In genomic region chr14:61222506-61222905, GRCm38 (mm10) we compare ENCODE assay signal across 22 mouse cellular contexts. TPM values are rescaled to one million over a fixed set of nuclear protein-coding genes. Genes with fewer than 3 reads are reported as not detected.
A peak's percentile ranks its signal among the peaks of the same experiment; 100 is the strongest.
DNase-seq lines count a peak whose midpoint lies in the region; ATAC-seq lines count a peak whose summit lies in the region.
"Had no signal": no experiment of that assay in that cellular context is flagged by ENCODE, and none has a peak within 500 bp of the region (broad histone marks: within the 10 kb centered on the region; RNA-seq: fewer than 3 reads in every experiment).

No protein-coding gene starts in this region.

- H3K4me2 ChIP-seq in midbrain, embryonic 14.5 days (ENCODE audit: low read length), result no peak overlapping the region
- no peak overlapping the region for H3K4me2 ChIP-seq in midbrain, embryonic 15.5 days
- H3K4me2 ChIP-seq in stomach, embryonic 16.5 days (ENCODE audit: low read depth, low read length), result no peak overlapping the region
- H3K4me2 ChIP-seq: heart, embryonic 11.5 days; kidney, embryonic 15.5 days; liver, embryonic 13.5 days; midbrain, embryonic 12.5 days; neural tube, embryonic 12.5 days; stomach, embryonic 15.5 days had no signal

- no peak for ATAC-seq in midbrain, embryonic 14.5 days (ENCODE audit: low FRiP score, low TSS enrichment)
- ATAC-seq in midbrain, embryonic 15.5 days (replicated peaks), result no peak
- 0 out of 2 replicates have a peak, but pooled peaks have one; percentile 25 for ATAC-seq in stomach, embryonic 16.5 days (ENCODE audit: insufficient read depth, low FRiP score)
- ATAC-seq: hindbrain, postnatal 0 days; intestine, embryonic 16.5 days had no signal

- H3K4me3 ChIP-seq in midbrain, embryonic 14.5 days (replicated peaks; ENCODE audit: low read depth, low read length), result no peak overlapping the region
- no peak overlapping the region for H3K4me3 ChIP-seq in midbrain, embryonic 15.5 days
- H3K4me3 ChIP-seq in embryonic facial prominence, embryonic 10.5 days, result no peak overlapping the region
- H3K4me3 ChIP-seq in stomach, embryonic 16.5 days (replicated peaks; ENCODE audit: low read length), result no peak overlapping the region
- H3K4me3 ChIP-seq: hindbrain, embryonic 10.5 days; kidney, embryonic 15.5 days; liver, embryonic 13.5 days; midbrain, embryonic 12.5 days; neural tube, embryonic 12.5 days; stomach, embryonic 15.5 days had no signal

- no peak overlapping the region for H3K27ac ChIP-seq in midbrain, embryonic 14.5 days (replicated peaks; ENCODE audit: low read depth, low read length)
- H3K27ac ChIP-seq in midbrain, embryonic 15.5 days, result no peak overlapping the region
- peak overlapping the region; percentile 35 for H3K27ac ChIP-seq in embryonic facial prominence, embryonic 10.5 days (replicated peaks)
- no peak overlapping the region for H3K27ac ChIP-seq in stomach, embryonic 16.5 days (ENCODE audit: low read length)
- H3K27ac ChIP-seq: hindbrain, embryonic 10.5 days; hindbrain, postnatal 0 days; kidney, embryonic 15.5 days; liver, embryonic 13.5 days; midbrain, embryonic 12.5 days; neural tube, embryonic 12.5 days; stomach, embryonic 15.5 days had no signal

- no peaks in the 10 kb centered on the region for H3K9me3 ChIP-seq in midbrain, embryonic 14.5 days (ENCODE audit: control insufficient read depth, low read length)
- no peaks in the 10 kb centered on the region for H3K9me3 ChIP-seq in midbrain, embryonic 15.5 days
- H3K9me3 ChIP-seq in embryonic facial prominence, embryonic 10.5 days, result no peaks in the 10 kb centered on the region; the same call in 1 of the 2 replicates
- no peaks in the 10 kb centered on the region for H3K9me3 ChIP-seq in stomach, embryonic 16.5 days (replicated peaks; ENCODE audit: control insufficient read depth, low read length)
- H3K9me3 ChIP-seq: hindbrain, embryonic 10.5 days; kidney, embryonic 15.5 days; liver, embryonic 13.5 days; midbrain, embryonic 12.5 days; neural tube, embryonic 12.5 days; stomach, embryonic 15.5 days had no signal

- no peaks in the 10 kb centered on the region for H3K36me3 ChIP-seq in midbrain, embryonic 14.5 days (ENCODE audit: control insufficient read depth, insufficient read depth, low read length)
- H3K36me3 ChIP-seq in midbrain, embryonic 15.5 days (replicated peaks), result no peaks in the 10 kb centered on the region
- H3K36me3 ChIP-seq in embryonic facial prominence, embryonic 10.5 days (replicated peaks), result no peaks in the 10 kb centered on the region
- no peaks in the 10 kb centered on the region for H3K36me3 ChIP-seq in stomach, embryonic 16.5 days (ENCODE audit: control insufficient read depth, insufficient read depth, low read length)
- H3K36me3 ChIP-seq: hindbrain, embryonic 10.5 days; kidney, embryonic 15.5 days; liver, embryonic 13.5 days; midbrain, embryonic 12.5 days; neural tube, embryonic 12.5 days; stomach, embryonic 15.5 days had no signal

- no peaks in the 10 kb centered on the region for H3K27me3 ChIP-seq in midbrain, embryonic 14.5 days (ENCODE audit: control insufficient read depth, insufficient read depth, low read length)
- H3K27me3 ChIP-seq in midbrain, embryonic 15.5 days (replicated peaks), result no peaks in the 10 kb centered on the region
- H3K27me3 ChIP-seq in embryonic facial prominence, embryonic 10.5 days (replicated peaks; ENCODE audit: low read depth, poor library complexity, severe bottlenecking), result no peaks in the 10 kb centered on the region
- no peaks in the 10 kb centered on the region for H3K27me3 ChIP-seq in stomach, embryonic 16.5 days (ENCODE audit: control insufficient read depth, insufficient read depth, low read length)
- H3K27me3 ChIP-seq: kidney, embryonic 15.5 days; liver, embryonic 13.5 days; midbrain, embryonic 12.5 days; neural tube, embryonic 12.5 days; stomach, embryonic 15.5 days had no signal

- WGBS in midbrain, embryonic 14.5 days, result 64% methylated on average over 6 of the region's 6 CpGs
- WGBS in midbrain, embryonic 15.5 days, result 56% methylated on average over 6 of the region's 6 CpGs
- 24% methylated on average over 6 of the region's 6 CpGs for WGBS in embryonic facial prominence, embryonic 10.5 days
- WGBS in stomach, embryonic 16.5 days, result 32% methylated on average over 6 of the region's 6 CpGs

- no peak overlapping the region for H3K9ac ChIP-seq in midbrain, embryonic 14.5 days (replicated peaks; ENCODE audit: low read length)
- no peak overlapping the region for H3K9ac ChIP-seq in midbrain, embryonic 15.5 days
- no peak overlapping the region for H3K9ac ChIP-seq in stomach, embryonic 16.5 days (ENCODE audit: low read length)
- H3K9ac ChIP-seq: kidney, embryonic 15.5 days; liver, embryonic 13.5 days; midbrain, embryonic 12.5 days; neural tube, embryonic 12.5 days; stomach, embryonic 15.5 days had no signal

- H3K4me1 ChIP-seq in midbrain, embryonic 14.5 days (ENCODE audit: control insufficient read depth, insufficient read depth, low read length), result no peaks in the 10 kb centered on the region
- no peaks in the 10 kb centered on the region for H3K4me1 ChIP-seq in midbrain, embryonic 15.5 days
- peaks cover 38% of the 10 kb centered on the region for H3K4me1 ChIP-seq in embryonic facial prominence, embryonic 10.5 days
- no peaks in the 10 kb centered on the region for H3K4me1 ChIP-seq in stomach, embryonic 16.5 days (ENCODE audit: control insufficient read depth, insufficient read depth, low read length)
- H3K4me1 ChIP-seq: hindbrain, embryonic 10.5 days; kidney, embryonic 15.5 days; liver, embryonic 13.5 days; midbrain, embryonic 12.5 days; neural tube, embryonic 12.5 days; stomach, embryonic 15.5 days had no signal

- DNase-seq in cerebellum, postnatal 14 days, result peak; percentile 37
- no peak for DNase-seq in cerebellum, adult 11-12 months
- DNase-seq in midbrain, embryonic 14.5 days, result peak; percentile 4
- peak; percentile 56 for DNase-seq in embryonic facial prominence, embryonic 10.5 days (ENCODE audit: low spot score)
- no peak for DNase-seq in spleen, postnatal 36 days (ENCODE audit: low spot score in 2 of 2)
- no peak for DNase-seq in lung, postnatal 10 days
- DNase-seq: adrenal gland, postnatal 36 days; kidney, postnatal 36 days; layer of hippocampus, postnatal 36 days; liver, embryonic 13.5 days; lung, adult 2 months; thymus, adult 2 months had no signal

RNA-seq across cellular contexts. Expression of gene Sgcg, which starts 35.8 kb away (rescaled TPM):
- polyA plus RNA-seq in midbrain, embryonic 14.5 days (2014; fragmentation: Nextera tagmentation; extraction: Ambion mirVana), result not detected in 2 replicates
- 0.08 and 0.19 TPM in 2 replicates for polyA plus RNA-seq in midbrain, embryonic 15.5 days (2015; fragmentation: Nextera tagmentation; extraction: Ambion mirVana)
- not detected in 2 replicates for polyA plus RNA-seq in embryonic facial prominence, embryonic 10.5 days (2016; fragmentation: Nextera tagmentation; extraction: Ambion mirVana)
- polyA plus RNA-seq in stomach, embryonic 16.5 days (2015; fragmentation: Nextera tagmentation; extraction: Ambion mirVana), result 1.6 and 5.6 TPM in 2 replicates
- polyA plus RNA-seq: midbrain, embryonic 12.5 days had no signal

Comparison
In these comparisons a context has a peak if more than half of its experiments do, and no peak if none do; other contexts are left out.
1. DNase-seq: peak in cerebellum, postnatal 14 days (2 of 2), midbrain, embryonic 14.5 days (single experiment) and embryonic facial prominence, embryonic 10.5 days (single experiment); none in cerebellum, adult 11-12 months (single experiment), spleen, postnatal 36 days (0 of 2) and lung, postnatal 10 days (single experiment).